Mouse (Mus musculus) left cerebral cortex, postnatal 14 days (tissue): Measurements from ENCODE around the gene Ace3. TPM values are rescaled to one million over a fixed set of nuclear protein-coding genes. Genes with fewer than 3 reads are reported as not detected.

ENCODE experiments used
- DNase-seq, 2 experiments: peaks; one replicate each; pipeline ENCODE4 v3.0.0; 2021 to 2022; ENCODE audit warnings: low spot score in 2 of 2, mixed read lengths in 1 of 2
- intact Hi-C: fragments of 180-260 bp; cut with DNase I; formaldehyde crosslinking; loops from one replicate; pipeline ENCODE4 v1.15.1; 2025
- long read RNA-seq, 2 experiments: library from polyadenylated mRNA; stranded (forward); transcript quantifications; one replicate each; pipeline ENCODE4 v2.0.0; 2021
- total RNA-seq, 2 experiments: library from RNA; stranded (reverse); gene quantifications; 2 replicates each; pipeline ENCODE4 v1.2.3; 2021

The Ace3 gene
- total RNA-seq = not detected
- long read RNA-seq, experiment 1 = 0 reads
- long read RNA-seq, experiment 2 = 0 reads

DNA sequence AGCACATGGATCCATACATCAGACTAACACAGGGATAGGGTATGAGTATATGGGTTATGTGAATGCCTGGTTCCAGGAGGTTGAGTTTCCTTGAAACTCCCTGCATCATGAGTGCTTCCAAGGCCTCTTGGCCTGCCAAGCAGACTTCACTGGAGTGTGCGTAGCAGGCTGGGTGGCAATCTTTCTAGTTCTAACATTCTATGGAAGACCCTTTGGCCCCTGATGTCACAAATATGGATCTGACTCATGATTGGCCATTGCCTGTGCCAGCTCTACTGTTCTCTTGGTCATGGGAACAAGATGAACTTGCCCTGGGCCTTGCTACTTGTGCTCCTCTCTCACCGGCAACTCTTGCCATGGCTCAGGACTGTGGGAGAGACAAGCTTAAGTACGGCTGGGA, at the start of gene Ace3:
Gene Ace3 (plus strand): TSS at position 301 of the 400 bp plus-strand sequence.
- intact Hi-C loops = no loop called here
- no peak for DNase-seq

GRCm38 (mm10) chr11:105944770-105945672, 49.5 kb upstream of the Ace3 start:
- intact Hi-C loops = no loop called here
- DNase-seq = no peak

DNA sequence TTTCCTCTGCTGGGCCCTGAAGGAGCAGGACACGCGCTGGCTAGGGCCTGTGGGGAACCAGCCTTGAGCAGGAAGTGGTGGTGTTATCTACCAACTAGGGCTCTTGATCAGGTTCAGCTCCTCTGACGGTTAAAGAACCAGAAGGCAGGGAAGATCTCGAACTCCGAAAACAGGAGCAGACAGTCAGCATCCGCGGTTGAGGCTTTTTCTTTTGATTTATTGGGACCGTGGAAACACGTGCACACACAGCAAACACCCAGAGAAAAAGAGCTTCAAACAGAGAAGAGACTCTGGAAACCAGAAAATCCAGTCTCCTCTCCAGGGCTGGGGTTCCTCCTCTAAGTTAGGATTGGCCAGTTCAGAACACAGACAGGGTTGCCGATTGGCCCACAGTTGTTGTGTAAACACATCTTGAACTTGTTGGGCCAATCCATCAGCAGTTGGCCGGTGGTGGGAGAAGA, 47.8 kb upstream of the Ace3 start:
- DNase-seq = no peak
- intact Hi-C loops = no loop called here

- intact Hi-C loops = no loop called here
Measured at GRCm38 (mm10) chr11:105948255-105948654, 46.2 kb upstream of the Ace3 start.

DNA sequence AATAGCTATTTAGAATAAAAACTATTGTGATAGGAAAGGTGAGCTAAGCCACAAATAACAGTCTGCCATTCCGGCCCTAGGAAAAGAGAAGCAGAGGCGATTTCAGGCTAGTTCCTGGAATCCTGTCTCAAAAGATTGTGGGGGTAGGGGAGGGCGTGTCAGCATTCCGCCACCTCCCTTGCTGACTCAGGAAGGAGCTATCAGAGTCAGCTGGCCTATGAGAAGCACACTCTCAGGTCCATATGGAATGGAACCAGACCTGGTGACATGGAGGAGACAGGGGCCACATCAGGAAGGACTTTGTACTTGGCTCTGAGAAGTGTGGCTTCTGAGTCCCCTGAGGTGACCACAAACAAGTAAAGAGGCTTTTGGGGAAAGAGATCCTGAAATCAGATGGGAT, 44.0 kb upstream of the Ace3 start:
- intact Hi-C loops = no loop called here
- DNase-seq = no peak

More at GRCm38 (mm10) chr11:105948255-105948654, 46.2 kb upstream of the Ace3 start:
- DNase-seq = no peak

DNA sequence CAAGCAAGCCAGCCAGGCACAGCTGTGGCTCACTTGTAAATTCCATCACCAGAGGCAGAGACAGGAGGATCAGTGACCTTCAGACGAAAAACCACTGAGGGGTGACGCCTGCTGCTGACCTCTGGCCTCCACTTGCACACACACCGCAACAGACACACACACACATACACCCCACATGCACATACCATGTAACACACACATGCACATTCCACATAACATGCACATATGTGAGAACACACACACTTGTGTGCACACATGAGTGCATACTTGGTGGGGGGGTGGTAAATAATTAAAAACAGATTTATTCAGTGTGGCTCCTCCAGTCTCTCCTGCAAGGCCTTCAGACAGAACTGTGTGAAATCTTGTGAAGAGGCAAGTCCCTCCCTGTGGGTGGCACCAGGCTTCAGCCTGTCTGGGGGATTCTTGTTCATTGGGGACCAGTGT, 42.9 kb upstream of the Ace3 start:
- DNase-seq = no peak

DNA sequence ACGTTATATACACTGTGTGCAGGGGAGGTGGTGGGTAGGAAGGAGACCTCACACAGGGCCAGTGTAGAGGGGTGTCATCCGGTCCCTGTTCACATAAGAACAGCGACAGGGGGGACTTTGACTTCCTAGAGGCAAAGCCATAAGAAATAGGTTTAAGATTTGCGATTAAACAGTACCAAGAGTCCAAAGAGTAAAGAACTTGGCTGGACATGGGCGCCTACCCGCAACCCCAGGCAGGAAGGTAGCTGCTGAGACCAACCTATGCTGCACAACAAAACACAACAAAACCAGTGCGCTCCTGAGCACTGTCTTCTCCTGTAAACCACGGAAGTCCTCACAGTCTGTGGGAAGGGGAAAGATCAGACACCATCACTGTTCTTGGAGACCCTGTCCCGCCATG, 42.4 kb upstream of the Ace3 start:
- intact Hi-C loops = no loop called here

More for the DNA sequence above, 42.9 kb upstream of the Ace3 start:
- intact Hi-C loops = no loop called here

DNA sequence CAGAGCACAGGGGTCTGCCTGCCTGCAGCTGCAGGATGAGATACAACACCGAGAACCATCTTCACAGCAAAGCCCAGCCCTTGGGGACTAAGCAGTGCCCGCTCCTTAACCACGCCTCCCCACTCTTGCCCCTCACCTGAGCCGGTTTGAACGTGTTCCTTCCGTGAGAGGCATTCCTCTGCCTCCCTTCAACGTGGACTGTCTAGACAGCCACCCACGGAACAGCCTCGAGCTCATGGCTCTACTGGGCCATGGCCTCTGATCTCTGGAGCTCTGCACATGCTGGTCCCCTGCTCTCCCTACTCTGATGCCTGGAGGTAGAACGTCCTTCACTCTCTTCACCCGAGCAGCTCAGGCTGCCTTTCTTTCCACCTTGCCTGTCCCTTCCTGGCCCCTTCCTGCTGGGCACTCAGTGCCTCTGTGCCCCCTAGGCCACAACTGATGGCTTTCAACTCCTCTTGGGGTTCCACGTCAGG, 41.5 kb upstream of the Ace3 start, which contains the start of gene Cyb561:
Gene Cyb561 (minus strand): TSS at position 426 of the 476 bp plus-strand sequence.
- DNase-seq = no peak

More for the DNA sequence above, 42.4 kb upstream of the Ace3 start:
- no peak for DNase-seq

GRCm38 (mm10) chr11:105953402-105953801, 41.1 kb upstream of the Ace3 start:
- intact Hi-C loops = no loop called here
- no peak for DNase-seq

More for the DNA sequence above, 41.5 kb upstream of the Ace3 start, which contains the start of gene Cyb561:
- intact Hi-C loops = no loop called here

- intact Hi-C loops = no loop called here
- DNase-seq = no peak
Measured at GRCm38 (mm10) chr11:105955815-105956430, 38.6 kb upstream of the Ace3 start.

DNA sequence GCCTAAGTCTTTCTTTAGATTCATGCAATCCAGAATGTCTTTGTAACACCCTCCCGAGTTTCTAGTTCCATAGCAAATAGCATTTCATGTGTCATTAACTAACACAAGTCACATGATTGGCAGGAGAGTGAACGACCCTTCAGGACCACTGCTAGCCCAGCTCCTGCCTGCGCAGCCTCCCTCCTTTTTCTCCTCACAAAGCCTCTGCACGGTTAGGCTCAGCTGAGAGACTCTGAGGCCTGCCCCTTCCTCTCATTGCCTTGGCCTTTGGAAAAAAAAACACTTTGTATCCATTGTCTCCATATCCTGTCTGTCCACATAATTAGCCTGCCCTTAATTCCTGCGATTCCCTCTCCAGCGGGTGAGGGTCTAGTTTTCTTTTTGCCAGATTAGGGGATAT, 37.0 kb upstream of the Ace3 start:
- DNase-seq = no peak
- intact Hi-C loops = no loop called here

- intact Hi-C loops = no loop called here
- no peak for DNase-seq
Measured at GRCm38 (mm10) chr11:105958566-105958965, 35.9 kb upstream of the Ace3 start.

DNA sequence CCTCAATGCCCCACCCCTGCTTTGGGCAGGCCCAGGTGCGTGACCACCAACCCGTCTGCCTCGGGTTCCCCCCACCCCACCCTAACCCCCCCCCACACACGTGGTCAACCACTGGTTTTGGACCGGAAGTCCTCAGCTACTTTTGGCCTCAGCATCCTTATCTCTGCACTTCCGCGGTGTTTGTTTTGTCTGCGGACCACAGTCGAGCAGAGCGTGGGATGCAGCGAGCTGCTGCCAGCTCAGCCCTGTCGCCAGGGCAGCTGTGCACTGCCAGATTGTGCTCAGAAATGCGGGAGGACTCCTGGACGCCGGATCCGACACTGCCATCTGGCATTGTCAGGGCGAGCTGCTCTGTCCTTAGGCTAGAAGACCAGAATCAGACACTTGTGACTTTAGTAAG, 35.1 kb upstream of the Ace3 start:
- intact Hi-C loops = no loop called here

GRCm38 (mm10) chr11:105964691-105965090, 29.8 kb upstream of the Ace3 start:
- DNase-seq = no peak
- intact Hi-C loops = loop anchor here (5.0 kb wide), 1 partner anchor 37 kb away; no protein-coding TSS in a partner anchor

More for the DNA sequence above, 35.1 kb upstream of the Ace3 start:
- peak; percentile 39 to 59 for DNase-seq

GRCm38 (mm10) chr11:105966288-105966687, 28.2 kb upstream of the Ace3 start:
- DNase-seq = no peak
- intact Hi-C loops = loop anchor here (5.0 kb wide), 1 partner anchor 39 kb away; no protein-coding TSS in a partner anchor

DNA sequence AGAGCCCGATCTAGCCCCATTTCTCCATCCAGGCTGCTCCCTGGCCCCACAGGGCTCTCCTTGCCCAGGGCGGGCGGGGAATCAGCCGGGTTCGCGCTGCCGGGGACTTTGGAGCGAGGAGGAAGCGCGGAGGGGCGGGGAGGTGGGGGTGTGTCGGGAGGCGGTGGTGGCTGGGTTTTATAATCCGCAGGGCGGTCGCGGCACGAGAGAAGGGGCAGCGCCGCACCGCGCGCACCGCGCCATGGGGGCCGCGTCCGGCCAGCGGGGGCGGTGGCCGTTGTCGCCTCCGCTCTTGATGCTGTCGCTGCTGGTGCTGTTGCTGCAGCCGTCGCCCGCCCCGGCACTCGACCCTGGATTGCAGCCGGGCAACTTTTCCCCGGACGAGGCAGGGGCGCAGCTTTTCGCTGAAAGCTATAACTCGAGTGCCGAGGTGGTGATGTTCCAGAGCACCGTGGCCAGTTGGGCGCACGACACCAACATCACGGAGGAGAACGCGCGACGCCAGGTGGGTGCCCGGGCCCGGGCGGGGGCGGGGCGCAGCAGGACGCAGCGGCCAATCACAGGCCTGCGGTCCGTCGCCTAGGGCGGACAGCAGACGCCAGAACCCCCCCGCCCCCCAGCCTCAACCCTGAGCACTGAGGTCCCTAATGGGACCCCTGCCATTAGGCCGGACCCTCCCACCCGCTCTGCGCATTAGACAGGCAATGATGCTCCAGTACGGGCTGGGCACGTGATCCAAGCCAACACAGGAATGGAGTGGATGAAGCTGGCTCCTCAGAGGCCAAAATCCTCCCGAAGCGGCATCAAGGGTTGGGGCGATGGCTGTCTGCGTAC, 26.5 kb upstream of the Ace3 start, which contains the start of gene Ace:
Gene Ace (plus strand): TSS at position 205 of the 834 bp plus-strand sequence.
- intact Hi-C loops = loop anchor here (5.0 kb wide), 1 partner anchor 41 kb away; no protein-coding TSS in a partner anchor
- DNase-seq = no peak

GRCm38 (mm10) chr11:105968948-105969347, 25.5 kb upstream of the Ace3 start:
- no peak for DNase-seq
- intact Hi-C loops = loop anchor here (5.0 kb wide), 1 partner anchor 42 kb away; no protein-coding TSS in a partner anchor

GRCm38 (mm10) chr11:105969516-105969915, 25.0 kb upstream of the Ace3 start:
- peak in 1 of 2 experiments; percentile 29 for DNase-seq
- intact Hi-C loops = loop anchor here (5.0 kb wide), 1 partner anchor 42 kb away; no protein-coding TSS in a partner anchor

DNA sequence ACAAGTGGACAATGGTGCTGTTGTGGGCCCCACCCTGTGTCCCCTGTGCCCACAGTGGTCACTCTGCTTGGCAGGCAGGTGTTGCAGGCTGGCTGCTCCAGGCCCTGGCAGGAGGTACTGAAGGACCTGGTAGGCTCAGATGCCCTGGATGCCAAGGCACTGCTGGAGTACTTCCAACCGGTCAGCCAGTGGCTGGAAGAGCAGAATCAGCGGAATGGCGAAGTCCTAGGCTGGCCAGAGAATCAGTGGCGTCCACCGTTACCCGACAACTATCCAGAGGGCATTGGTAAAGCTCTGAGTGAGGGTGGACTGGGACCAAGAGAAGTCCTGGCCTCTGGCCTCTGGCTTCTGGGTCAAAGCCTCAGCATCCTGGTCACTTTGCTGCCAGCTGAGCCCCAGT, 19.9 kb upstream of the Ace3 start:
- DNase-seq = no peak
- intact Hi-C loops = loop anchor here (5.0 kb wide), 1 partner anchor 43 kb away; no protein-coding TSS in a partner anchor
